Mouse (Mus musculus) liver, postnatal 0 days (tissue): Measurements from ENCODE around the gene Gm17019.
"Not testable (repeated sequence)": the region's sequence is repeated elsewhere in the genome, so short reads cannot be mapped to it uniquely, and the experiment has no call there.

ENCODE experiments used
- CTCF ChIP-seq: sonication (generic); IDR thresholded peaks from 2 replicates; pipeline ENCODE4 v1.5.1; 2016; ENCODE audit warnings: antibody characterized with exemption, low read depth
- EP300 ChIP-seq: IDR thresholded peaks from 2 replicates; pipeline ENCODE4 v1.6.1; 2016; ENCODE audit warnings: antibody characterized with exemption, low read depth, mild to moderate bottlenecking

- not testable (repeated sequence) for TF ChIP-seq CTCF, EP300
Measured at GRCm38 (mm10) chr5:14994124-14994523, 38.7 kb downstream of the Gm17019 start.
